Mouse (Mus musculus) liver (tissue): Measurements from ENCODE around the gene Cnpy2.
"Not testable (repeated sequence)": the region's sequence is repeated elsewhere in the genome, so short reads cannot be mapped to it uniquely, and the experiment has no call there.

Experiments
- DNase-seq: peaks from one replicate; pipeline ENCODE4 v3.0.0-alpha.2; 2020; ENCODE audit warnings: mixed read lengths

The Cnpy2 gene

DNA sequence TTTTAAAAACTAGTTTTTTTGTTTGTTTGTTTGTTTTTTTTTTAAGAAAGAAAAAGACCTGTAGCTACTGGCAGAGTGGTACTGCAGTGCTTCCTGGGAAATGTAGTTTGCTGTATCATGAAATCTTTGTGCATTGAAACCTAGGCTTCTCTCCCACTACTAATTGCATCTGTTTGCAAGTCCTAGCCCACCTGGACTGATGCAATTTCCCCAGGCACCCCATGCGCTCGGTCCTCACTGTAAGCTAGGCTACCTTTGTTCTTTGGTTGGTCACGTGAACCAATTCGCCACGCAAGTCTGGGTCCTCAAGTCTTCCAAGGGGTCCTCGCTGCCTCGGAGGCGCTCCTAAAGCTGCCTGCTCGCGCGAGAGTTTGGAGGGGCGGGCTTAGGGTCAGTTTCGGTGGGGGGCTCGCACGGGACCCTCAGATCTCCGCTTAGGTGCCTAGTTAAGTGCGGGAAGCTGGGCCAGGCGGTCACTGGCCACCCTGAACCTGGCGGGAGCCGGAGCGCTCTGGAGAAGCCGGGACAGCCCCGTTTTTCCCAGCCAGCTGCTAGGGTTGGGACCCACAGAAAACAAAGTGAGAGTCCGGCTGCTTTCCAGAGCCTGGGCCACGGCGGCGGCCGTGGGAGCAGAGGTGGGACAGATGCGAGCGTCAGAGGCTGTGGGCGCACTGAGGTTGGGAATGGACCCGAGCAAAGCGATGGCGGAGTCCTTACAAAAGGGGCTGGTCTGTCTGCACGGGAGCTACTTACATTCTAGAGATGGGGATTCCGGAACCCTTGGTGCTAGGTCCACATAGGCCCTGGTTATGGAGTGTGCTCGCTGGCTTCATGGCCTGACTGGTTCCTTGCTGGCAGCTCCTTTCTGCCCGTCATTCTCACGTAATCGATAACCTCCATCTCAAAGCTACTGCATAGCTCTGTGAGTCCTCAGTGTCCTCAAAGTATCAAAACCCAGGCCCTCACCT lies at the start of gene Cnpy2:
Gene Cnpy2, plus strand, starts transcription at position 319 of the 968 bp plus-strand sequence.
- peak; percentile 81 for DNase-seq

DNA sequence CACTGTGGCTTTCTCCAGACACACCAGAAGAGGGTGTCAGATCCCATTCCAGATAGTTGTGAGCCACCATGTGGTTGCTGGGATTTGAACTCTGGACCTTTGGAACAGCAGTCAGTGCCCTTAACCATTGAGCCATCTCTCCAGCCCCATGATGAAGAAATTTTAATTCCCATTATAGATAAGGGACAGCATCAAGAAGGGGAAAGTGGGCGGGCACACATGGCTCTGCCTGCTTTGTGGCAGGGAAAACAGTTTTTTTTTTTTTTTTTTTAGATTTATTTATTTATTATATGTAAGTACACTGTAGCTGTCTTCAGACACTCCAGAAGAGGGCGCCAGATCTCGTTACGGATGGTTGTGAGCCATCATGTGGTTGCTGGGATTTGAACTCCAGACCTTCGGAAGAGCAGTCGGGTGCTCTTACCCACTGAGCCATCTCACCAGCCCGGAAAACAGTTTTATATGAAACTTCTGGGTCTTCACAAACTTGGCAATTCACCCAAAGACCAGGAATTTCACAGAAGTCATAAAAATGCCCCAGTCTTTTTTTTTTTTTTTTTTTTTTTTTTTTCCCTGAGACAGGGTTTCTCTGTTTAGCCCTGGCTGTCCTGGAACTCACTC lies 49.3 kb upstream of the Cnpy2 start:
- not testable (repeated sequence) for DNase-seq

DNA sequence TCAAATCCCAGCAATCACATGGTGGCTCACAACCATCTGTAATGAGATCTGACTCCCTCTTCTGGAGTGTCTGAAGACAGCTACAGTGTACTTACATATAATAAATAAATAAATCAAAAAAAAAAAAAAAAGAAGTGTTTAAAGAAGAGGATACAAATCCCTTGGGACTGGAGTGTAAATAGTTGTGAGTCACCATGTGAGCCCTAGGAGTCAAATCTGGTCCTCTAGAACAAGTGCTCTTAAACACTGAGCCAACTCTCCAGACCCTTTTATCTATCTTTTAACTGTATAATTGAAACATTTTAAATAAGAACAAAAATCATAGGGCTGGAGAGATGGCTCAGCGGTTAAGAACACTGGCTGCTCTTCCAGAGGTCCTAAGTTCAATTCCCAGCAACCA lies 46.9 kb upstream of the Cnpy2 start:
- not testable (repeated sequence) for DNase-seq

DNA sequence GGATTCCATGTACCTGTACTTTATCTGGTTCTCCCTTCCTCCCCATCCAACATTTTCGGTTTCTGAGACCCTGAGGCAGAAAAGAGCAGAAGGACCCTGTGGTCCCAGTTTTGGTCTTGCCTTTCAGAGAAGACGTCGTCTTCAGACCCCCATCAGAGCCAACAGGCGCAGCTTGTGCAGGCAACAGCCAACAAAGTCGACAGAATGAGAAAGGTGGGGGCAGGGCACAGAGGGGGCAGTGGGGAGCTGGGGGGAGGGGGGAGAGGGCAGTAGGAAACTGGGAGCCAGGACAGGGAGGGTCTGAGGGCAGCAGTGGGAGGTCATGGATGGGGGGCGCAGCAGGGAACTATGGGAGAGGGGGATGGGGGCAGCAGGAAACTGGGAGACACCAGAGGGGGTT lies 44.1 kb upstream of the Cnpy2 start:
- no peak for DNase-seq

DNA sequence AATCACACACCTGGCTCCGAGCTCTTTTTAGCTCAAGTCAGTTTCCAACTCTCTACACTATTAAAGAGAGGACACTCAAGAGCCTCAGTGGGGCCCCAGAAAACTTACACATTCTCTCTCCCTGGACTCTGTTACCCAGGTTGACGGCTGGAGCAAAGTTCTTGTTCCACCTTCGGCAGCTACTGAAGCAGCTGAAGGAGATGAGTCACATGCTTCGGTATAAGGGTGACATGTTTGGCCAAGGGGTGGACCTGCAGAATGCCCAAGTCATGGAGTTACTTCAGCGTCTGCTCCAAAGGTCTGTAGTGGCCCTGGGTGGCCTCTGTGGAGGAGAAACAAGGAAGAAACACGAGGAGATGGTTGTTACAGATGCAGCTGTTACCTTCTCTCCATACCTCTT lies 41.3 kb upstream of the Cnpy2 start:
- no peak for DNase-seq

DNA sequence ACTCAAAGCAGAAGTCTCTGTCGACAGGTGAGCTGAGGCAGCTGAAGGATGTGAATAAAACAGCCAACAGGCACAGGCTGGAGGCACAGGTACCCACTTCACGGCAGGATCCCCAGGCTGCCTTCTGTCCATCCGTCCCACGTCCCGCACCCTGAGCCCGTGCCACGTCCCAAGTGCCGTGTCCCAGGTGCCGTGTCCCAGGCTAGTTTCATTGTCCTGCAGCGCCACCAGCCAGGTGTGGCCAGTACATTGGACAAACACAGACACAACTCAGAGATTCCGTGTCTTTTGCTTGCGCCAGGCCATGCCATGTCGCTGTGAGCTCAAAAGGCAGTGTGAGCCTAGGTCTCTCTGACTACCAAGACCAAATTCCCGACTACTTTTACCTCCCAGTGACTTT lies 40.6 kb upstream of the Cnpy2 start:
- DNase-seq, result no peak

DNA sequence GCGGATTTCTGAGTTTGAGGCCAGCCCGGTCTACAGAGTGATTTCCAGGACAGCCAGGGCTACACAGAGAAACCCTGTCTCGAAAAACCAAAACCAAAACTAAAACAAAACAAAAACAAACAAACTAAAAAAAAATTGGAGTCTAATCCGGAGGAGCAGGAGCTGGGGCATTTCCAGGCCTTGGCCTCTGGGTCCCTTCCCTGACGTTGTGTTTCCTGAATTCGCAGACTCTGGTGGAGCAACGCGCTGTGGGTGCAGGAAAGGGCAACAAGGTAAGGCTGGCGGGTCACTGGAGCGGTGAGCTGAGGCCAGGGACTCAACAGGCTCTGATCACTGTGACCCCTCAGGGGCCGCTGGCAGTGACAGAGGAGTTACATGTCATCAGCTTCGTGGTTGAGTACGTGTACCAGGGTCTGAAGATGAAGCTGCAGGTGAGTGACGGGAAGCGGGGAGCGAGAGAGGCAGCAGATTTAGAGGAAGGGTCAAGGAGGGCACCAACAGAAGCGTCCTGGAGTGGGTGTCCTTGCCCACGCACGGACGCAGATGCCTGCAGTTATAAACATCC lies 39.3 kb upstream of the Cnpy2 start:
- no peak for DNase-seq

DNA sequence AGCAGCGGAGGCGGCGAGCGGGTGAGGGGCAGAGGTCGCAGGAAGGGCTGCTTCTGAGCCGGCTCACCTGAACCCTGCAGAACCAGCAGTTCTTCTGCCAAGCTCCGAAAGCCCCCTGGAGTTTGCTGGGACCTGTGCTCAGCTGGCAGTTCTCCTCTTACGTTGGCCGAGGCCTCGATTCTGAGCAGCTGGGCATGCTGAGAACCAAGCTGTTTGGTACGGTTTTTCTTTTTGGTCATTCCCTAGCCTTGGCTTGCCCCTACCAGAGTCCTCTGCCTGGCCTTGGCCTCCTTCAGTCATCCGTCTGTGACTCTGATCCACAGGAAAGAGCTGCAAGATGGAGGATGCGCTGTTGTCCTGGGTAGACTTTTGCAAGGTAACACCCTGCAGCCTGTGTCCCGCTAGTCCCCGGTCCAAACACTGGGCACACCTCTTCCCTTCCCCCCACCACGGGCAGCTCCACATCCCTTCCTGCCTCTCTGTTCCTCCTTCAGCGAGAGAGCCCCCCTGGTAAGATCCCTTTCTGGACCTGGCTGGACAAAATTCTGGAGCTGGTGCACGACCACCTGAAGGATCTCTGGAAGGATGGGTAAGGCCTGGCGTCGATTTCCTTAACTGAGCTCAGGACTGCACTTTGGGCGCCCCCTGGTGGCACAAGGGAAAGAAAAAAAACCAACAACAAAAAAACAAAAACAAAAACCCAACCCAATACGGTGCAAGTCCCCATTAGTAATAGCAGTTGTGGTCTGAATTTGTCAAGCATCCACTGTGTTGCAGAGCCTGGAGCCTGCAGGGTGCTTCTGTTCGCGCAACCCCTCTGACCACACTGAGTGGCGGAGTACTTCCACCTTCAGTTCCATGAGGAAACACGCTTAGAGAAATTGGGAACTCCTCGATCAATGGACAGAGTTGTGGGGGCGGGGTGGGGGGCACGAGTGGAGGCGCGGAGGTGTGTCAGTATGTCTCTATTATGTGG lies 38.4 kb upstream of the Cnpy2 start:
- peak; percentile 72 for DNase-seq

DNA sequence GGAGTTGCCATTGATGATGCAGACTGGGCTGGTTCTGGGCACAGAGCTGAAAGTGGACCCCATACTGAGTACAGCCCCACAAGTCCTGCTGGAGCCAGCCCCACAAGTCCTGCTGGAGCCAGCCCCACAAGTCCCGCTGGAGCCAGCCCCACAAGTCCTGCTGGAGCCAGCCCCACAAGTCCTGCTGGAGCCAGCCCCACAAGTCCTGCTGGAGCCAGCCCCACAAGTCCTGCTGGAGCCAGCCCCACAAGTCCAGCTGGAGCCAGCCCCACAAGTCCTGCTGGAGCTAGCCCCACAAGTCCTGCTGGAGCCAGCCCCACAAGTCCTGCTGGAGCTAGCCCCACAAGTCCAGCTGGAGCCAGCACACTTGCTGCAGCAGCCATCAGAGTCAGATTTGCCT lies 31.7 kb upstream of the Cnpy2 start:
- not testable (repeated sequence) for DNase-seq

DNA sequence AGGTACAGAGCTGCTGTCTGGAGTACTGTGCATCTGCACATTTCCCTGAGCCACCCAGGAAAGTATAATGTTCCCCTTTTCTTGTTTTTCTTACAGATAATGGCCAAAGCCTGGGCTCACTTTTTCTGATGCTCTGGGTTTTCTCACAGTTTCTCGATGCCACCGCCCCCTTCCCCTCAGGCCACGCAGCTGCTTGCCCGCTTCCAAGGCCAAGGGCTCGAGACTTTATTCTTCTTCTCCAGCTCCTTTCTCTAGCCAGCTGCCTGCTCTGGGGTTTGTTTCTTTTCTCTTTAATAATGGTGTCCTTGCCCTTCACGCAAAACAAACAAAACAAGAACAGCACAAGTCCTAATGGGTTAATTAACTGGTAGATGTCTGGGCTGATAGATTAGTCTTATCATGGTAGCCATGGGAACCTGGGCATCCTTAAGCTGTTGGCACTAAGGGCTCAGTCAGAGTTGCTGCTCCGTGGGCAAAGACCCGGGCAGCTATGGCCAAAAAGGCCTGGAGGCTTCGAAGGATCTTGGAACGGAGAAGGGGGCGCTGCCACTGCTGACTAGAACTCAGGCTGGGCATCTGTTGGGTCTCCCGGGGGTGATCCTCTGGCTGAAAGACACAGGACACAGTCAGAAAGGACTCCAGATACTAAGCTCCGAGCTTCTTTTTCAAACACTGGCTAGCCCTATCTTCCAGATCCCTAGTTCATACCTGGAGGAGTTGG lies 25.7 kb upstream of the Cnpy2 start:
- DNase-seq, result no peak

DNA sequence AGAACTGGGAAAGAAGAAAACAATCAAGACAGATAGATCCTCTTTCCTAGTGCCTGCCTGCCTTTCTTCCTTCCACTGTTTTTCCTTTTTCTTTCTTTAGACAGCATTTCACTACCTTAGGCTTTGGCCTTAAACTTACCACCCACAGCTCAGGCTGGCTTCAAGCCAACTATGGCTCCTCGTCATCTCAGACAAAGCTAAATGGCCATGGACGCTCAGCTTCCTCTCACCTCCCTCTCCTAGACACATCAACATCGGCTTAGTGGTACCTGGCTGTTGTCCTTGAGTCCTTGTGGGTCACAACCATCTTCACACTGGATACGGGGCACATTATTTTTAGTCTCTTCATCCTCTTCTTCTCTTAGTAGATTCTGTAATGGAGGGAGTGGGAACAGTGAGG lies 25.0 kb upstream of the Cnpy2 start:
- no peak for DNase-seq

DNA sequence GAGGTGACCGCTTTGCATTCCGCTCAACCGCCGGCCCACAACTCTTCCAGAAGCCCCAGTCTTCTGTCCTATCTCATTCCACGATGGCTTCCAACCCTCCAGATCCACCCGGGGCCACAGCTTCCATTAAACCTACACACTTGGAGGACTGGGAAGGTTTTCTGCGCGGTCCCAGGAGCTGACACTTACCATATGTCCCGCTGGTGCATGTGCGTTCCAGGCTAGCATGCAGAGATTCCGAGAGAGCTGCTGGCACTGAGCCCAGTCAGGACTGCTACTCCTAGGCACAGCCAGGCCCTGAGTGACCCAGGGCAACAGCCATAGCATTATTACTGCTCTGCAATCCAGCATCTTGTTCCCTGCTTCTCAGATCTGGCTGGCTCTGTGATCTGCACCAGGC lies 24.6 kb upstream of the Cnpy2 start:
- DNase-seq, result peak; percentile 36

DNA sequence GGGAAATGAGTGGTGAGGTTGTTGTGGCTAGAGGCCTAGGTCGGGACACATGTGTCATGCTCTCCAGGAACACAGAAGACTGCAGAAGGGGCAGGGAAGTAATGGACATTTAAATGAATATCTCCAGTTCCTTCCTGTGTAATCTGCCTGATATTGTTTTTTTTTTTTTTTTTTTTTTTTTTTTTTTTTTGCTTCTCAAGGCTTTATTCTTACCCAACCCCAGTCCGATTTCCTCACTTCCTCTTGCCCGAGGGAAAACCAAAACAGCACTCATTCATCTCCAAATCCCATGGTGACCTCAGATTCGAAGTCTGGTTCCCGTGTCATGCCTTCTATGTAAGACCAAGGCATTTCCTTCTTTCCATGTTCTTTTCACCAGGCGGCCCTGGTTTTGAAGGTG lies 24.0 kb upstream of the Cnpy2 start:
- DNase-seq, result no peak

DNA sequence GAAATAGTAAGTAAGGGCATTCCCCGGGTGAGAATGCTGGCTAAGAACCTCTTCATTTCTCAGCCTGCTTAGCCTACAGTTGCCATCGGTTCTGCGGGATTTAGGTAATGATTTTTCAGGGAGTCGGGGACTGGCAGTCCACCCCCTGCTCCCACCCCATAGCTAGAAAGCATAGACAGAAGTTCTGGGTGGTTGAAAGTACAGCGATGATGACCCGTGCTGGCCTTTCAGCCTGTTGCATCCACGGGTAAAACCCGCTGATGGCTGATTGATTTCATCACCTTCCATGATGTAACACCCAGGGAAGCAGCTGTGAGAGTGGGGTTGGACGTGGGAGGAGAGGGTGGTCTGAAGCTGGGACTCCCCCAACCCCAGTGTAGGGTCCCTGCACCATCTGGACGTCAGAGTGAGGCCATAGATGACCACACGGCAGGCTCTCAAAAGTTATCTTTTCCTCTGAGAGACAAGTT lies 23.5 kb upstream of the Cnpy2 start, which contains the start of gene Il23a:
Gene Il23a, minus strand, starts transcription at position 51 of the 470 bp plus-strand sequence.
- DNase-seq, result no peak

DNA sequence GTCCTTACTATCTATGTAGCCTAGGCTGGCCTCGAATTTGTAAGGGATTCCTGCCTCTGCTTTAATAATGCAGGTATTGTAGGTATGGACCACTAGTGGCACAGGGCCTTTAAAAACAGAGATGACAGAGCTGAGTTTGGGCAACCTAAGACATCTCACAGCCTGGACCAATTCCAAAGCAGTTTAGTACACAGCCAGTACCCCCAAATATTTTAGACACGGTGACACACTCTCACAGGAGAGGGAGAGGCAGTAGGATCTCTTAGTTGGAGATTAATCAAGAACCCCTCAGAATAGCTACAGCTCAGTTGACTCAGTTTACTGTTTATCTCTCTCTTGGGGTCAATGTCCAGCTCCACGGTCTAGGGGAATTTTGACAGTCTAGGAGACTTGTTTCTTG lies 19.9 kb upstream of the Cnpy2 start:
- DNase-seq, result no peak

DNA sequence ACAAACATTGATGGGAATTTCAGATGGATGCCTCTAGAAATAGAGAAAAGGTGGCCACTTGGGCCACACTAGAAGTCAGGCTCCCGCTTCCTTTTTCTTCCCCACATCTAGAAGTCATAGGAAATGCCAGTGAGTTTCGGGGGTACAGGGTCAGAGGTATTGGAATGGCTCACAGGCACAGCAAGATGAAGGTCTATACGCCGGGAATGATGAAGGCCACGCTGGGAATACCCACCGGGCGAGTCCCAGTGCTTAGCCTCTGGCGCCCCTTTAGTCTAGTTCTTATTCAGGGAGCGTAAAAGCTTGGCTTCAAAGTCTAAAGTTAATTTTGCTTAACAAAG lies 19.5 kb upstream of the Cnpy2 start:
- no peak for DNase-seq

DNA sequence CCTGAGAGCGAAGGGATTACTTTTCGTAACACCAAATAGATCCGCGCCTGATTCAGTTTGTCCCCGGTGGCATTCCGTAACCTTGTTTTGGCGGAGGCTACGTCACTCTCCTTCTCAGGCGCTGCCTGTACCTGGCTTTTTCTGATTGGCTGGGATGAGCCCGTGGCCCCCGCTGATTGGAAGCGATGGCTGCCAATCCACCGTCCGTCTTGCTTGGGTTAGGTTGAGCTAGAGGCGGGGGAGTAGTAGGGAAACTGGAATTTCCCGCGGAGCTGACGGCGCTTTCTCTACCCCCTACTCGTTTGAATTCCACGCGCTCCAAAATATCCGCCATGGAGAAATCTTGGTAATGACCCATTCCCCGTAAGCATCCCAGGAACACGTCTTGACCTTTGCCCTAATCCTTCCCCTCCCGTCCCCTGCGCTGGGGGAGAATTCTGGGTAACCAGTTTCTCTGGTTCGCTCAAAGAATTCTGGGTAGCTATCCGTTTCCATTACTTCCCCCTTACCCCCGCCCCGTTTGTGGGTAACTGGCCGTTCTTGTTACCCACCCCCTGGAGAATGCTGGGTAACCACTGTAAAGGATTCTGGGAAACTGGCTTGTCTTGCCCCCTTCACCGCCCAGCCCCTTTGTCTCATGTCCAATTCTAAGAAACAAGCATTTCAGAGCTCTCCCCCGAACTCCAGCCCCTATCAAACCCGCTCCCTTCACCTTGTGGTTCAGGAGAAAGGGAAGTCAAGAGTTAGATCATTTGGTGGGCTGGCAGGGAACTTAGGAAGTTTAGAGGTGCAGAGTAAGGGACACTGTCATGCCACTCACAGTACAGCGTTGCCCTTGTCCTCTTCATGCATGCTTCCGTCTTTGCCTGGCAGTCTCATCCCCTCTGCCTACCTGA lies 18.9 kb upstream of the Cnpy2 start, which contains the start of gene Pan2:
Gene Pan2, plus strand, starts transcription at position 210 of the 896 bp plus-strand sequence.
- DNase-seq, result peak; percentile 98

DNA sequence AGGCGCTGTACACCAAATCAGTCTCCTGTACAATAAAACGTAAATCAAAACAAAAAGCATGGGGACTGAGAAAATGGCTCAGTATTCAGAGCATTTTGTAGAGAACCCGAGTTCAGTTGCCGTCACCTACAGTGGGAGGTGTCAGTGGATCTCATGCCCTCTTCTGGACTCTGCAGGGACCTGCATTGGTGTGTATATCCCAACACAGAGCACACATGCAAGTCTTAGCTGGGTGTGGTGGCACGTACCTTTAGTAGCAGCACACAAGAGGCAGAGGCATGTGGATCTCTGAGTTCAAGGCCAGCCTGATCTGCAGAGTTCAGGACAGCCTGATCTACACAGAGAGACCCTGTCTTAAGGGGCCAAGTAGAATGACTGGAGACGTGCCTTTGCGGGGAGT lies 12.6 kb upstream of the Cnpy2 start:
- DNase-seq, result no peak

DNA sequence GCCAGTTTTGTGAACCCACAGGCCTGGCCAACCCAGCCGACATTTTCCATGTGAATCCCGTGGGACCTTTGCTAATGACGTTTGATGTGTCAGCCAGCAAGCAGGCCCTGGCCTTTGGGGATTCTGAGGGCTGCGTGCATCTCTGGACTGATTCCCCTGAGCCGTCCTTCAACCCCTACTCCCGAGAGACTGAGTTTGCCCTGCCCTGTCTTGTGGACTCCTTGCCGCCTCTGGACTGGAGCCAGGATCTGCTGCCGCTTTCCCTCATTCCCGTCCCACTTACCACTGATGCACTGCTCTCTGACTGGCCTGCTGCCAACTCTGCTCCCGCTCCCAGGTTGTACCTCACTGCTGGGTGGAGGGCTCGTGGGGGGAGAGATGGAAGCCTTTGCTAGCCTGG lies 12.1 kb upstream of the Cnpy2 start:
- DNase-seq, result peak; percentile 20

DNA sequence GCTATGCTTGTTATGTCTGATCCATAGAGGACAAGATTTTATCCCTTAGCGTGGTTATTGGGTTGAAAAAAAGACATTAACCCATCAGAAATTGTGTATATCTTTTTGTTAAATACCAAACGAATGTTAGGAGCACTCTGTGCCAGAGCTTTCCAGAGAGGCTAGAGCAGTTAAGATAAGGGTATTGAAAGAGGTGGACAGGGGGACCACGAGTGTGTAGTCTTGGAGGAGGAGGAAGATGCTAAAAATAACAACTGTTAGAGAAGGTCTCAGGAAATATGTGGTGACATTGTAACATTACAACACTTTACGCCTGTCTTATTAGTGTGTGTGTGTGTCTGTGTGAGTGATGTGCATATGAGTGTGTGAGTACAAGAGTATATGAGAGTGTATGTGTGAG lies 11.4 kb upstream of the Cnpy2 start:
- no peak for DNase-seq

DNA sequence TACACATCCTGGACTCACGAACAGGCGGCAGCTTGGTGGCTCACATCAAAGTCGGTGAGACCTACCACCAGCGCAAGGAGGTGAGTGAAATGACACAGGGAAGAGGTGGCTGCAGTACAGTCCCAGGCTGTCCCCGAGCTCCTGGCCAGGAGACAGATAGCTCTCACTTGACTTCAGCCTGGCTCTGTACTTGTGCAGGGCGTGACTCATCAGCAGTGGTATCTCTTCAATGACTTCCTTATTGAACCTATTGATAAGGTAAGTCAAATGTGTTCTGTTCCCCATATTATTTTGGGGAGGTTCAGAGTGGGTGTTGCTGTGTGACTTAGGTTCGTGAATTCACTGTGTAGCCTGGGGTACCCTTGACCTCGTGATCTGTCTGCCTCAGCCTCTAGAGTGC lies 6.7 kb upstream of the Cnpy2 start:
- DNase-seq, result no peak
